Mouse (Mus musculus): ENCODE measurements around the gene Trub1. TPM values are rescaled to one million over a fixed set of nuclear protein-coding genes. Genes with fewer than 3 reads are reported as not detected.

The Trub1 gene
- 25.9 and 27.3 TPM in 2 replicates for polyA plus RNA-seq (2012; rRNA removed)

DNA sequence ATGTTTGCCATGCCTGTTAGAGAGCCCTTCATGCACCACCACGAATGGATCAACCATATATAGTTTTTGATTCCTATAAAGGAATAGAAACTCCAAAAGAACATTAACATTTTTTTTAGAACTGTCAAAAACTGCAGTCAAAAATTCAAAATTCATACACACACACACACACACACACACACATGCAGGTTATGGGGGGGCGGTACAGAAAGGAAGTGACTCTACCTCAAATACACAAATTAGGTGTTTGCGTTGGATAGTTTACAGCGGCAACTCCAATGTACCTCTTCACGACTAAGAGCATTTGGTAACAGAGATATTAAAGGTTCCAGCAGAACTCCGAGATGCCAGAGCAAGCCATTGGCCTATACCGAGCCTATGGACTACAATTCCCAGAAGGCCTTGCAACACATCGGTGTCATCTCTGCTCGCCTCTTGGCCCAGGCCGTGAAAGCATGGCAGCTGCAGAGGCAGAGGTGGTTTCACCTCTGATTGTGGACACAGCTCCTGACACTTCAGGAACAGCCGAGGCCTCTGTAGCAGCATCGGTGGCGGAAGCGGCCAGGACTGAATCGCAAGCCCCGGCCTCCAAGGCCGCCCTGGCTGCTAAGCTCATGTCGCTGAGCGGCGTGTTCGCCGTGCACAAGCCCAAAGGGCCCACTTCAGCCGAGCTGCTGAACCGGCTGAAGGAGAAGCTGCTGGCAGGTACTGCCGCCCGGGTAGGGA lies at the start of gene Trub1:
TSS of gene Trub1 (plus strand) at position 421 of the 726 bp plus-strand sequence.
- TF ChIP-seq CTCF (IDR thresholded peaks at IDR 0.05; ENCODE audit: extremely low read depth, insufficient read depth, low read length): no peak
- TF ChIP-seq POLR2A (IDR thresholded peaks at IDR 0.05; ENCODE audit: extremely low read depth, insufficient read depth, low read length): peak; percentile 90
- peak within 1 kb of the TSS; percentile 73 for H3K4me3 ChIP-seq (ENCODE audit: insufficient read depth, low read length)
- H3K4me1 ChIP-seq (ENCODE audit: control insufficient read depth, insufficient read depth, low read length): peaks cover 3% of the 10 kb centered on the region
- no peak within 1 kb of the TSS; the same call in 1 of the 2 replicates for H3K27ac ChIP-seq (ENCODE audit: insufficient read depth, low read length)

DNA sequence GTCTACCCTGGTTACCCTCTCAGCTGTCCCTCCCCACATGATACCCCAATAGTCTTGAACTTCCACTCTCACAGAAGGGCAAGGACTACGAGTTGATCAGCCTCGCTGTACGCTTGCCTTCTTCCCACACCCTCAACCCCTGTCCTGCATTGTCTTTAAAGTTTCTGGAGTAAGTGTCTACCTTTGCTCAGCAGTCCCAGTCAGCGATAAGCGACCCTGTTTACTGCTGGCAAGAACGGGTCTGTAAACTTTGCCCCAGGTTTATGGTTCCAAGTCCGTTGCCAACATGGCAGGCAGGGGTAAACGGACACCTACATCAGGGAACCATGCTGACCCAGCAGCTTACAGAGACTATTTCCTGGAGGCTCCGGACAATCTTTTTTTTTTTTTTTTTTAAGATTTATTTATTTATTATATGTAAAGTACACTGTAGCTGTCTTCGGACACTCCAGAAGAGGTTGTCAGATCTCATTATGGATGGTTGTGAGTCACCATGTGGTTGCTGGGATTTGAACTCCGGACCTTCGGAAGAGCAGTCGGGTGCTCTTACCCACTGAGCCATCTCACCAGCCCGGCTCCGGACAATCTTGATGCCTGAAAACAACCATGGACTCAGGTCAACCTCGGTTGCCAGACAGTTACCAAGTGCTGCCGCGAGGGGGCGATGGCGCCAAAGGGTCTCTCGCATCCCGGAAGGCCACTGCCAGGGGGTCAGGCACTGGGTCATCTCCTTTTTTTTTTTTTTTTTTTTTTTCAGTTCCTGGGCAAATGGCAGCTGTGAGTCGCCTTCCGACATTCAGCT lies 48.8 kb upstream of the Trub1 start:
- Histone ChIP-seq H3K27ac (ENCODE audit: insufficient read depth, low read length) (no peak overlapping the region), H3K4me1 (ENCODE audit: control insufficient read depth, insufficient read depth, low read length) (peaks cover 2% of the 10 kb centered on the region; the same call in 1 of the 2 replicates), H3K4me3 (ENCODE audit: insufficient read depth, low read length) (0 out of 2 replicates have a peak overlapping the region, but pooled peaks have one; percentile 9)
- TF ChIP-seq POLR2A (IDR thresholded peaks at IDR 0.05; ENCODE audit: extremely low read depth, insufficient read depth, low read length): no peak
- peak; percentile 72 for TF ChIP-seq CTCF (IDR thresholded peaks at IDR 0.05; ENCODE audit: extremely low read depth, insufficient read depth, low read length)

DNA sequence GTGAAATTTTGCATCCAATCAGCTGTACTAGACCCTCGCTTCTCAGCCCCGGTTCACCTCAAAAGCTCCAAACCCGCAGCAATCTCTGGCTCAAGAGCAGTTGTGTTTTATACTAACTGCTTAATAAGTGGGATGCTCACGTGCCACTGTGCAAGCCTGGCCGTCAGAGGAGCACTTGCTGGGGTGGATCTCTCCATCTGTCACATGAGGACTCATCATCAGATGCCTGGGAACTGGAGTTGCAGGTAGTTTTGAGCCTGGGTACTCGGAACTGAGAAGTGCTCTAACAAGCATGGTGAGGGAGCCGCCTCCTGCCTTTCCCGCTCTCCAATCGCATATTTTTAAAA lies 48.2 kb upstream of the Trub1 start:
- no peak for TF ChIP-seq POLR2A (IDR thresholded peaks at IDR 0.05; ENCODE audit: extremely low read depth, insufficient read depth, low read length)
- no peak for TF ChIP-seq CTCF (IDR thresholded peaks at IDR 0.05; ENCODE audit: extremely low read depth, insufficient read depth, low read length)
- Histone ChIP-seq H3K27ac (ENCODE audit: insufficient read depth, low read length) (no peak overlapping the region), H3K4me3 (ENCODE audit: insufficient read depth, low read length) (0 out of 2 replicates have a peak overlapping the region, but pooled peaks have one; percentile 9), H3K4me1 (ENCODE audit: control insufficient read depth, insufficient read depth, low read length) (peaks cover 2% of the 10 kb centered on the region; the same call in 1 of the 2 replicates)

DNA sequence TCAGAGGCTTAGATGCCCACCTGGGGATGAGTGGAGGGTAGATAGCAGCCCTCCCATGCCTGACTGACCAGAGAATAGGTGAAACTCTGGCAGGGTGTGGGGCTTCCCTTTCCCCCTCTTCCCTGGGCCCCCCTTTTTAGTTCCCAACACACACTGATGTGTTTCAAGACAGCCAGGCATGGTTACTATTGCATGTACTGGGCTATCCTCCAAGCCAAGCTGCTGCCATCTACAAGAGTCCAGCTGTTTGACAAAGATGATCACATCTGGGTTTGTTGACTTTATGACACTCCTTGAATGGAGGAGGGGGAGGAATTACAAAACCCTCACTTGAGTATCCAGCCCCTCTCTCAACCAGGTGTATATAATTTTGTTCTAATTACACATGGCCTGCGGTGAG lies 44.8 kb upstream of the Trub1 start:
- no peak overlapping the region for H3K27ac ChIP-seq (ENCODE audit: insufficient read depth, low read length)
- H3K4me3 ChIP-seq (ENCODE audit: insufficient read depth, low read length): no peak overlapping the region
- no peak for TF ChIP-seq CTCF (IDR thresholded peaks at IDR 0.05; ENCODE audit: extremely low read depth, insufficient read depth, low read length)
- TF ChIP-seq POLR2A (IDR thresholded peaks at IDR 0.05; ENCODE audit: extremely low read depth, insufficient read depth, low read length): no peak
- H3K4me1 ChIP-seq (ENCODE audit: control insufficient read depth, insufficient read depth, low read length): peaks cover 4% of the 10 kb centered on the region; the same call in 1 of the 2 replicates

DNA sequence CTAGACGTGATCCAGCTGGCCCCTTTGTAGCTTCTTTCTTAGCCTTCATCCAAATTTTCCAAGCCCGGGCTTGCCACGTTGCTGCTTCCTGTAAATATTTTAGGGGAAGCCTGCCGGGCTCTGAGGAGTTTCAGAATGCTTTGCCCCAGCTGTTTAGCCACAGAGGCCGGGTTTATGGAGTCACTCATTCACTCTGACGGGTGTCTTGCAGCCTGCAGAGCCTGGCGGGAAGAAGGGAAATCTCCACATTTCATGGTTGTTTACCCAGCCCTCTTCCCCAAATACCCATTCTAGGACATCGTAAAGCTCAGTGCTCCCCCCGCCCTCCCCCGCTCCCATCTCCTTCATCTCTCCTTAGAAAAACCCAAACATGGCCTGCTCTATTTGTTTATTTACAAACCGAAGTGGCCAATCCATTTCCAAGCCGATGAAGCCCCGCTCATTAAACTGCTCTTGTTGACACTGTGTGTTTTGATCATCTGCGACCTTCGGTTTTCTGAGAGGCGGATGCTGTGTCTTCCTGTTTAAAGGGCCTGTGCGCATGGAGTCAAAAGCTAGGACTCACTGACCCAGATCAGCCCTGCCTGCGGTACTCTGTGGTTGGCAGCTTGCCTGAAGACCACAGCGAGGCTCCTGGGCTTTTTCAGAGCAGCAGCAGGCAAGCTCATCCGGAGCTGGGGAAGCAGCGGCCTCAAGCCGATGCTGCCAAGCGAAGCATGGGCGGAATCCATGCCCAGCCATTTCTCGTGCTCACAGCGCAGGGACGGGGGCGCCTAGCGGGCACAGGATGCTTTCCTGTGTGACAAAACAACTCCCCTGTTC lies 41.1 kb upstream of the Trub1 start:
- TF ChIP-seq CTCF (IDR thresholded peaks at IDR 0.05; ENCODE audit: extremely low read depth, insufficient read depth, low read length): no peak
- no peak for TF ChIP-seq POLR2A (IDR thresholded peaks at IDR 0.05; ENCODE audit: extremely low read depth, insufficient read depth, low read length)
- peaks cover 3% of the 10 kb centered on the region; the same call in 1 of the 2 replicates for H3K4me1 ChIP-seq (ENCODE audit: control insufficient read depth, insufficient read depth, low read length)
- no peak overlapping the region for H3K4me3 ChIP-seq (ENCODE audit: insufficient read depth, low read length)
- no peak overlapping the region for H3K27ac ChIP-seq (ENCODE audit: insufficient read depth, low read length)

DNA sequence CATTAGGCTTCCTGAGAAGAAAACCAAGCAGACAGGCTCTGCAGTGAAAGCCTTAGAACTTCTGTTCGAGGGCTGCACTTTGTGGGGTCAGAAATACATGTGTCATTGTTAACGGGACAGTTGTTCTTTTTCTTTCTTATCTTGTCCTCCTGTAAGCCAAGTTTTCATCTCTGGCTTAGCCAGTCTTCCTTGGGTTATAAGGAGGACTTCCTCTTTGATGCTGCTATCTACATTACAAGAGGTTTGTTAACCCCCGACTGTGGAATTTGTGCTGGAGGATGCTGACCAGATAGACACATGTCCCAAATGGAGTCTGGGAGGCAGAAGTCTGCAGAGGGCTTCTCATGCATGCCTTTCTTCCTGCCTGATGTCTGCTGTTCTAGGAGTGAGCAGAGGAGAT lies 39.5 kb upstream of the Trub1 start:
- Histone ChIP-seq H3K4me3 (ENCODE audit: insufficient read depth, low read length) (no peak overlapping the region), H3K4me1 (ENCODE audit: control insufficient read depth, insufficient read depth, low read length) (peaks cover 3% of the 10 kb centered on the region; the same call in 1 of the 2 replicates), H3K27ac (ENCODE audit: insufficient read depth, low read length) (no peak overlapping the region)
- TF ChIP-seq POLR2A (IDR thresholded peaks at IDR 0.05; ENCODE audit: extremely low read depth, insufficient read depth, low read length) (no peak), CTCF (IDR thresholded peaks at IDR 0.05; ENCODE audit: extremely low read depth, insufficient read depth, low read length) (no peak)

DNA sequence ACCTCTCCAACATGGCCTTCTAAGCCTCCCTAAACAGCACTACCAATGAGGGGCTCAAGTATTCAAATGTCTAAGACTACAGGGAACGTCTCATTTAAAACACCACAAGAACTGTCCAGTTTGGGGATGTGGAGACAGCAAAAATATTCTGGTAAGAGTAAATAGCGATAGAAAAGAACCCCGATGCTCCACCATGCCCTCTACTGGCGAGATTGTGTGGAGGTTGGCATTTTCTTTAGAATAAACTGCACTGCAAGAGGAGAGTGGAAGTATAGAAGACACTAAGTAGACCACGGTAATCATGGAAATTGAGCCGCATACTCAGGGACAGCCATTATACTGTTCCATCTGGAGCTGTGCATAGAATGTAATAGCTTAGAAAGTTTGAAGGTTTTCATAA lies 38.8 kb upstream of the Trub1 start:
- Histone ChIP-seq H3K4me3 (ENCODE audit: insufficient read depth, low read length) (no peak overlapping the region), H3K27ac (ENCODE audit: insufficient read depth, low read length) (no peak overlapping the region), H3K4me1 (ENCODE audit: control insufficient read depth, insufficient read depth, low read length) (peaks cover 4% of the 10 kb centered on the region; the same call in 1 of the 2 replicates)
- TF ChIP-seq CTCF (IDR thresholded peaks at IDR 0.05; ENCODE audit: extremely low read depth, insufficient read depth, low read length): no peak
- TF ChIP-seq POLR2A (IDR thresholded peaks at IDR 0.05; ENCODE audit: extremely low read depth, insufficient read depth, low read length): no peak

DNA sequence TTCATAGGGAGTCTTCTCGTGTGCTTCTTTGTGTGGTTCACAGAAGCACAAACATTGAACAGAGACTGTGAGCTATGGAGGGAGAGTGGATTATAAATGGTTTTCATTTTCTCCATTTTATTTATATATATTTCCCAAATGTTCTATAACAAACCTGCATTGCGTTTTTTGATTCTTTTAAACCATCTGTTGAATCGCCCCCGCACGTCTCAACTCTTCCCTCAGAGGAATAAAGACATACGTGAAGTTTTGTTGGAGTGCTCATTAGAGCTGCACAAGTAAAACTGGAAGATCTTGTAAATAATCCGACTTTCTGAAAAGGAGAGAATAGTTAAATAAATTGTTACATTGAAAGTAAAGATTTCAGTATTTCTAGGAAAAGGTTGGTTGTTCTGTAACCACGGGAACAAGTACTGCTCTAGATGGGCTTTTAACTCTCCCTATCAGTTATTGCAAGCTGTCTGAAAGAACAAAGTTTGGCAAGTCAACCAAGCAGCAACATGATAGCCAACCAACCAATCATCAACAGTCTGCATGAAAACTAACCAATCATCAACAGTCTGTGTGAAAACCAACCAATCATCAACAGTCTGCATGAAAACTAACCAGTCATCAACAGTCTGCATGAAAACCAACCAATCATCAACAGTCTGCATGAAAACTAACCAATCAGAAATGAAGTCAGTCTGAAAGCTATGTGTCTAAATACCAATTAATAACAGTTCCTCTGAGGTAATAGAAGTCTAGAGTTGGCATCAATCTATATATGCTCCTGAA lies 37.5 kb upstream of the Trub1 start:
- no peak overlapping the region for H3K4me3 ChIP-seq (ENCODE audit: insufficient read depth, low read length)
- TF ChIP-seq POLR2A (IDR thresholded peaks at IDR 0.05; ENCODE audit: extremely low read depth, insufficient read depth, low read length): no peak
- TF ChIP-seq CTCF (IDR thresholded peaks at IDR 0.05; ENCODE audit: extremely low read depth, insufficient read depth, low read length): no peak
- H3K27ac ChIP-seq (ENCODE audit: insufficient read depth, low read length): no peak overlapping the region
- H3K4me1 ChIP-seq (ENCODE audit: control insufficient read depth, insufficient read depth, low read length): peaks cover 4% of the 10 kb centered on the region; the same call in 1 of the 2 replicates

All from cortical plate, adult 2 months (tissue).